Mouse (Mus musculus) WW6 (cell line): ENCODE results near the gene Grip2.

Experiments
- DNase-seq: peaks from one replicate; pipeline ENCODE4 v3.0.0-alpha.2; 2013; ENCODE audit warnings: low read depth, low spot score

Gene Grip2

GRCm38 (mm10) chr6:91796064-91796463 lies 31.0 kb downstream of the Grip2 start:
- DNase-seq, result no peak

- no peak for DNase-seq
Measured at GRCm38 (mm10) chr6:91795640-91796039, 31.4 kb downstream of the Grip2 start.

GRCm38 (mm10) chr6:91788311-91788798 lies 38.7 kb downstream of the Grip2 start:
- DNase-seq, result no peak

- no peak for DNase-seq
Measured at GRCm38 (mm10) chr6:91785018-91785417, 42.0 kb downstream of the Grip2 start.

- DNase-seq, result no peak
Measured at GRCm38 (mm10) chr6:91779206-91779605, 47.8 kb downstream of the Grip2 start.

- peak; percentile 40 for DNase-seq
Measured at GRCm38 (mm10) chr6:91776543-91776942, 50.5 kb downstream of the Grip2 start.

GRCm38 (mm10) chr6:91773951-91774350 lies 53.1 kb downstream of the Grip2 start:
- no peak for DNase-seq

- DNase-seq, result no peak
Measured at GRCm38 (mm10) chr6:91767550-91767949, 59.5 kb downstream of the Grip2 start.

GRCm38 (mm10) chr6:91762051-91762742 lies 64.9 kb downstream of the Grip2 start:
- DNase-seq, result no peak

GRCm38 (mm10) chr6:91754845-91755244 lies 72.2 kb downstream of the Grip2 start:
- DNase-seq, result no peak

- DNase-seq, result no peak
Measured at GRCm38 (mm10) chr6:91754098-91754497, 73.0 kb downstream of the Grip2 start.

- no peak for DNase-seq
Measured at GRCm38 (mm10) chr6:91752884-91753283, 74.2 kb downstream of the Grip2 start.

GRCm38 (mm10) chr6:91750976-91751375 lies 76.1 kb downstream of the Grip2 start:
- DNase-seq, result no peak

- no peak for DNase-seq
Measured at GRCm38 (mm10) chr6:91746776-91747175, 80.3 kb downstream of the Grip2 start.

- no peak for DNase-seq
Measured at GRCm38 (mm10) chr6:91745947-91746582, 81.0 kb downstream of the Grip2 start.

- no peak for DNase-seq
Measured at GRCm38 (mm10) chr6:91745246-91745645, 81.8 kb downstream of the Grip2 start.

- DNase-seq, result no peak
Measured at GRCm38 (mm10) chr6:91743886-91744285, 83.2 kb downstream of the Grip2 start.

GRCm38 (mm10) chr6:91742995-91743394 lies 84.1 kb downstream of the Grip2 start:
- DNase-seq, result no peak

- no peak for DNase-seq
Measured at GRCm38 (mm10) chr6:91742466-91742865, 84.6 kb downstream of the Grip2 start.

GRCm38 (mm10) chr6:91741046-91741445 lies 86.0 kb downstream of the Grip2 start:
- DNase-seq, result no peak

- no peak for DNase-seq
Measured at GRCm38 (mm10) chr6:91738058-91738457, 89.0 kb downstream of the Grip2 start.

- no peak for DNase-seq
Measured at GRCm38 (mm10) chr6:91737451-91737850, 89.6 kb downstream of the Grip2 start.

GRCm38 (mm10) chr6:91736471-91736870 lies 90.6 kb downstream of the Grip2 start:
- DNase-seq, result no peak
